Mouse (Mus musculus): ENCODE results near the gene Tpx2.

- TF ChIP-seq CTCF (conservative IDR thresholded peaks at IDR 0.05; ENCODE audit: low read length) (no peak), NANOG (IDR thresholded peaks at IDR 0.05; ENCODE audit: borderline replicate concordance, low read length) (no peak)
Observed at GRCm38 (mm10) chr2:152916111-152916510, 68.3 kb downstream of the Tpx2 start.

Measured in E14TG2a.4 (cell line).